Mouse (Mus musculus): ENCODE results near the gene Znhit1.

Gene Znhit1

DNA sequence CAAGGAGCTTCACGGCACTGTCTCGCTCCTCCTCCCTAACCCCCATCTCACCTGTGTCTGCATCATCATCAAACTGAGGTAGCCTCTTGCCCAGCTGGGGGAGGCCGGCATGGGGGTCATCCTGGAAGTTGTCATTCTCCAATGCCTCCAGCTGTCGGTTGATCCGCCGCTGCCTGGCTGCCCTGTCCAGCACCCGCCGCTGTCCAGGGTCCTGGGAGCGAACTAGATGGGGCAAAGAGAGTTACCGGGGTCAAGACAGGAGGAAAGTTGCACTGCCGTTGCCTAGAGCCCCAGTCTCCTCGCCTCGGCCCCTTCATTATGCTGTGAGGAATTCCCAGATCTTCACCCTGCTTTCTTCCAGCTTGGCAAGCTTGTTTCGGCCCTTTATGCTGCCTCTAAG is 3.0 kb downstream of the Znhit1 start:
- no peak for DNase-seq

DNA sequence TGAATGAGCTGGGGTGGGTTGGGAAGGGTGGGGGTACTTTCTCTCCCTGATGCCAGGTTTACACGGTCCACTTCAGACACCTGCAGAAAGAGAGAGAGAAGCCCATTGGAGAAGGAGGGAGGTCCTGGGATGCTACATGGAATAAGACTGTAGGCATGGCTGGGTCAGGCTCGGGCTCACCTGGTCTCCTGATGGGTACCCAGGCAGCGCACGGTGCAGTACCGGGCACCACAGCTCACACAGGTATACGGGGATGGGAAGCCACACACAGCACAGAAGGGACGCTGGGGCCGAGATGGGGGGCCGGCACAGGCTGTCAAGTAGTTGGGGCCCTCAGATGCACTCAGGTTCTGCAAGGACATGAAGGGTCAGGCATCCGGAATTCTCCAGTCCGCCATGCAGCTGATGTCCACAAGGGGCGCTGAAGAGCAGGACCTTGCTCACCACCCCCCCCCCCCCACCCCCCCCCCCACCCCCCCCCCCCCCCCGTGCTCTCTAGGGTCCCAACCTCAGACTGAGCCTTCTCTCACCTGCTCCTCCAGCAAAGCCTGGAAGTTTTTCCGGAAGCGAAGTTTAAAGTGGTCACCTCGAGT is 5.4 kb downstream of the Znhit1 start:
- no peak for DNase-seq

DNA sequence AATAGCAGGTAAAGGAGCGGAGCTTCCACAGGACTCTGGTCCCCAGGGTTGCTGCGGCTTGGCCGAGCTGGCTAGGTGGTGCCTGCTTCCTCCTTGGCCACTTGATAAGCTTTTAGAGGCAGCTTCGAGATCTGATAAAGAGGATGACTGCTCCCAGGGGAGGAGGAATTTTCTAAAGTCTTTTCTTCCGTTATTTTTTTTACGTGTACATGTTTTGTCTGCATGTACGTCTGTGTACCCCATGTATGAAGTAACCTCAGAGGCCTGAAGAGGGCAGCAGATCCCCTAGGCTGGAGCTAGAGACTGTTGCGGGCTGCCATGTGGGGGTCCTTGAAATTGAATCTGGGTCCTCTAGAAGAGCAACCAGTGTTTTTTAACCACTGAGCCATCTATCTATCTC is 6.8 kb downstream of the Znhit1 start:
- DNase-seq, result no peak

DNA sequence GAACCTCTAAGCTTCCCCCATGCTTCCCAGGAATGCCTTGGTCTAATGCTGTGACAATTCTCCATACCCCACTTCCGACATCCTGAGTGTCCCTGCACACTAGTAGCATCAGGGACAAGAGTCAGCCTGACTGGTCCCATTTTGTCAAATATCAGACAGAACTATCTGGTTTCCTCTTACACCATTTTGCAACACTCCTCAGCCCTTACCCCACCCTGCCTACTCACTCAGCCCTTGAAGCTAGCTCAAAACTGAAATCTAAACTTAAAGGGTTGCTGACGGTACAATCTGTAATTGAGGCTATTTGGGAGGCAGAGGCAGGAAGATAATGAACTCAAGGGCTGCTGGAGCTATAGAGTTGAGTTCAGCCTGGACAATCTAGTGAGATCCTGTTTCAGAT is 8.1 kb downstream of the Znhit1 start:
- no peak for DNase-seq

DNA sequence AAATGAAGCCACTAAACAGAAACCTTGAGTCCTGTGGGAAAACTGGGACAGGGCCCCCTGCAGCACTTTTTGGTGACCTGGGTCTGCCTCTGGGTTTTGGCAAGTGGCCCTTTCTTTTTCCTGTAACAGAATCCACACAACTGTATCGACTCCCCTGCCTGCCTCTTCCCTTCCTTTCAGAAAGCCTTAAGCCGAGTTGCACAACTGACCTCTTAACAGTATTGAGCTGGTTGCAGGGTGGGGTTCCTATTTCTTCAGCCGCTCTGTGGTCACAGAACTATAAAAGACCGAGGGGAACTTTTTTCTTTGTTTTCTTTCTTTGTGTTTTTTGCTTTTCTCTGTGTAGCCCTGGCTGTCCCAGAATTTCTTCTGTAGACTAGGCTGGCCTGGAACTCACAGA is 10.1 kb downstream of the Znhit1 start:
- no peak for DNase-seq

DNA sequence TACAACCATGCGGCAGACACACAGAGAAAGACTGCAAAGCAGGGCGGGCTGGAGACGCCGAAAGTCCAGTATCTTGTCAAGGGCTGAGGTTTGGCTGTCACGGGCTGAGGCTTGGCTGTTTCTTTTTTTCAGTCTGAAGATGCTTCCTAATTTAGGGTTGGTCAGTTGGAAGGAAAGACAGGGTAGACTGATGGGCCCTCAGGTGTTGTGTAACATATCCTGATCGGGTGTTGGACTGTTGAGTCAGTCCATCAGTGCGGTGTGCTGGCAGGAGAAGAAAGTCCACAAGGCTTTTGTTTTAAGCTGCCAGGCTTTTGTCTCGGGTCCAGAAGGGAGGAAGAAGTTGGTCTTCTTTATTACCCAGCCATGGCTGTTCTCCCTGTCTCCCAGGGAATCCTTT is 14.2 kb downstream of the Znhit1 start:
- no peak for DNase-seq

DNA sequence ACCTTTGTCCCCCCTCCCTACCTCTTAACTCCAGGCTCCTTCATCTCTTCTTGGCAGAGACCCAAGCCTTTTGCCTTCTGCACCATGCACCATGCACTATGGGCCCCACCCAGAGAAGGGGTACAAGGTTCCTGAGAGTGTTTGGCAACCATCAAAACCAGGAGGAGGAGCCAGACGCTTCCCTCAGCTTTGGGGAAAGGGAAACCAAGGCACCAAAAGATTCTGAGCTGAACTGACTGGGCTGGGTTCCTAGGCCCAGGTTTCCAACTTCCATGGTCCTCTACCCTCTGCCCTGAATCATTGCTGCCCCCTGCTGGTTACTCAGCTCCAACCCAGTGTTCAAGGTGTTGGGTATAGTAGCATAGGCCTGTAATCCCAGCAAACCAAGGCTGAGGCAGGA is 17.1 kb downstream of the Znhit1 start:
- no peak for DNase-seq

DNA sequence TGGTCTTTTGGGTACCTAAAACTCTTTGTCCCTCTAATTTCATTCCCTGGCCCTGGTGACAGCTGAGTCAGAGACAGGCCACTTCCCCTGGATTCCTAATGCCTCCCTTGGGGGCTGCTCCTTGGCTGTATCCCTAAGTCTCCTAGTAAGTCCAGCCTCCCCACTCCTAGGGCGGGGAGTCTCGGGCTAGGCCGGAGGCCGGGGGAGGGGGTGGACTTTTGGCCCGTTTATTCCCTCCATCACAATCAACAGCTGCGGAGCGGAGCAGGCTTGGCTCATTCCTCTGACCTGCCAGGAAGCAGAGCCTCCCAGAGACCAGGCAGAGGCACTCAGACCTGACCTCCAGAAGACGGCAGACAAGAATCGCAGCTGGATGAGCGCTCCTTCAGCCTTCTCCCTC is 20.2 kb downstream of the Znhit1 start:
- DNase-seq, result no peak

DNA sequence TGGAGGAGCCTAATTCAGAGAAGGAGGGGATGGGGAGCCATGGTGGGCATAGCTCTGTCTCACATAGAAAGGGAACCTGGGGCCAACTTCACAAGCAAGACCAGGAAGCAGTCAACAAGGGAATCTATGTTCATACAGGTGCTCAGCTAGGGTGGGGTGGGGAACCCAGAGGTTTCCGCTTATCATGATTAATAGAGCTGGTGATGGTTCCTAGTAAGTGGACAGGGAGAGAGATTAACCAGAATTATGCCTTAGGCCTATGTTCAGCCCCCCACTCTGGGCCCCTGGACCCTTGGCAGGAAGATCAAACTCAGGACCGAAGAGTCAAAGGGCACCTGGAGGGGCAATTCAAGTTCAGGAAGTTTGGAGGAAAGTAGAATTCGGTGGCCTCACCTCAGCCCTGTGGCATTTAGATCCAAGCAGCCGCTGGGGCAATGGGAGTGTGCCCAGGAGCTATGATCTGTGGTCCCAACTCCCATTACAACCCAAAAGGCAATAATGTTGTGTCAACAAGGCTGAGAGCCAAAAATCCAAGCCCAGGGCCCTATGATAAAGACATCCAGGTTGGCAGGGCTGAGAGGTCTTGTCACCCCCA is 20.9 kb downstream of the Znhit1 start:
- DNase-seq, result no peak

DNA sequence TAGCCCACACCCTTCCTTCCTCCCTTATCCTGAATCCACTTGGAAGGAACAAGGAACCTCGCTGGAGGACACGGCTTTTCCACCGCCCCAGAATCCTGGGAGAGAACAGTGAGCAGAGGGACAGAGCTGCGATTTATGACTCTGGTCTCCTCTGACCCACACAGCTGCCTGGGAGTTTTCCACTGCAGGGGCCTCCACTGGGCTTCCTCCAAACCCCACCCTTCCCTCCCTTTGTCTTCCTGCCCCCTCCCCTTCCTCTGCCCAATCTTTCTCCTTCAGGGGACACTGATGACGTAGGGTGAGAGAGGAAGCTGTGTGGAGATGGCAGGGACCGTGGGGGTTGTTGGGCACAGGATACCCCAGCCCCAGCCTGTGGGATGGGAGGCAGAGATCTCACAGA is 21.5 kb downstream of the Znhit1 start, which contains the start of gene Cldn15:
Cldn15 (plus strand) TSS at position 286 of the 400 bp plus-strand sequence.
- no peak for DNase-seq

DNA sequence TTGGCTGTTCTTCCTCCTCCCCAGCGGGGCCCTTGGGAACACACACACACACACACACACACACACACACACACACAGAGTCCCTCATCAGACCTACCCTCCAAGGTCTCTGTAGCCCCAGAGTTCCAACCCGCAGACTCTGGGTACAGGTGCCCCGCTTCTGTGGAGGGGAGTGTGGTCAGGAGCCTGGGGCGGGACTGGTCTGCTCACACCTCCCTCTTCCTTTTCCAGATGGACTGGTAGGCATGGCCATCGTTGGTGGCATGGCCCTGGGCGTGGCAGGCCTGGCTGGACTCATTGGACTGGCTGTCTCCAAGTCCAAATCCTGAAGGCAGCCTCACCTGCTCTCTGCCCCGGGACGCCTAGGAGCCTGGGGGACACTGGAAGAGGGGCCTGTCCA is 22.1 kb downstream of the Znhit1 start:
- no peak for DNase-seq

DNA sequence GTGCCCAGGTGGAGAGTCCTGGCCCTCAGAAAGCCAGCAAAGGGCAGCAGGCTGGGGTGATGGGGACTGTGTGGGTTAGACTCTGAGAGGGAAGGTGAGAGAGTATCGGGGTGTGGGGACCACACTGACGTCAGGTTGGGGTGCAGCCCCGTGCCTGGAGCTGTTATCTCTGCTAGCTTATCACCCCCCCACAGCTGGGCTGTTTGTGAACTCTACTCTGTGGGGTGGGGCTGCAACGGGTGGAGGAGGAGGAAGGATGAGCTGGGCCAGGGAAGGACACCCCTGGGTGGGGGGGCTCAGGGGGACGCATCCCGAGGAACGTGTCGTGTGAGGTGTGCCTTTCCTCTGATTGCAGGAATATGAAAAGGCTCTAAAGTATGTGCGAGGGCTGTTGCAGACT is 22.6 kb downstream of the Znhit1 start:
- no peak for DNase-seq

DNA sequence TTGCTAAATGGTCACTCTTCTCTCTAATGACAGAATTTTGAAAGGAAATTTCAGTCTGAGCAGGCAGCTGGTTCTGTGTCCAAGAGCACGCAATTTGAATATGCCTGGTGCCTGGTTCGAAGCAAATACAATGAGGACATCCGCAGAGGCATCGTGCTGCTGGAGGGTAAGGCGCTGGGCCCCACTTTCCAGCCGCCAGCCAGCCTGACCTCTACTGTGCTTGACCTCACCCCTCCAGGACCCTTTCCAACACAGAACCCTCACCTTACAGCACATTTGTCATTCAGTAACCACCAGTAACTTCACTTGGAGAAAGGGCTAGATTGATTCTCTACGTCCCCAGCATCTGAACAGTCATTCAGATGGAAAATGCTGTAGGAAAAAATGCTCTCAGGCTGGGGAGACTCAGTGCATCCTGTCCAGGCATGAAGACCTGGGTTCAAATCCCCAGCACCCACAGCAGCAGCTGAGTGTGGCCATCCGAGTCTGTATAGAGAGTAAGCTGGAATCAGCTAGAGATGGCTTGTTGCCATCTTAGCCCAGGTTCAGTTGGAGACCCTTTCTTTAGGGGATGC is 24.8 kb downstream of the Znhit1 start:
- DNase-seq, result no peak

DNA sequence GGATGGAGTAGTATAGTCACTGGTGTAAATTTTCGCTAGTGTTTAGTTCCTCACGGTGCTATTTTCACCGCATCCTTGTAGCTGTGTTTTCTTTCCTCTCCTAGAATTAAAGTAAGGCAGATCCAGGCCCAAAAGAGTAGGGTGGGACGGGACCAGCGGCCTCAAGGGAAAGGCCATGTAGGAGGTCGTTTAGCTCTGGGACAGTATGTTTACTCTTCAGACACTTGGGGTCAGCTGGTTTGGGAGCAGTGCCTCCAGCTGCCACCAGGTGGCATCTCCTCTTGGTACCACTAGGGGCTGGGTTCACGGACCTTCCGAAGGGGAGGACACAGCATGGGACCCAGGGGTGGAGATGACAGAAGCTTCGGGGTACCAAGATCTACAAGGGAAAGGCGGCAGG is 25.3 kb downstream of the Znhit1 start:
- DNase-seq, result peak; percentile 80

DNA sequence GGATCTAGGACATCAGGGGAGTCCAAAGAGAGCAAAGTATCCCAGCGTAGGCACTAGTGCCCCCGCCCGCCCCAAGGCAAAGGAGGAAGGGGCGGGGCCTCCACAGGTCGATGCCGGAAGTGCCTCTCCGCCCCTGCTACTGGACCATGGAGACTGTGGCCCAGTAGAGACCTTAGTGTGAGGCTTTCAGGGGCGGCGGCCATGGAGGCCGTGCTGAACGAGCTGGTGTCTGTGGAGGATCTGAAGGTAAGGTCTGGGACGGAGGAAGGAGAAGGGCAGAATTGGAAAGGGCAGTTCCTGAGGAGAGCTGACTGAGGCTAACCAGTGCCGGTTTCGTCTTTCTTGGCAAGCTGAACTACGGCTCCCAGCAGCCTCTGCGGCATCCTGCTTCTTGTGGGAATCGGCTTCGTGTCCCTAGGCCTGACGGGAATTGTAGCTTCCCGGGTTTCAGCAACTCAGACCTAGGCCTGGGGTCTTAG is 25.8 kb downstream of the Znhit1 start:
- DNase-seq, result peak; percentile 93

DNA sequence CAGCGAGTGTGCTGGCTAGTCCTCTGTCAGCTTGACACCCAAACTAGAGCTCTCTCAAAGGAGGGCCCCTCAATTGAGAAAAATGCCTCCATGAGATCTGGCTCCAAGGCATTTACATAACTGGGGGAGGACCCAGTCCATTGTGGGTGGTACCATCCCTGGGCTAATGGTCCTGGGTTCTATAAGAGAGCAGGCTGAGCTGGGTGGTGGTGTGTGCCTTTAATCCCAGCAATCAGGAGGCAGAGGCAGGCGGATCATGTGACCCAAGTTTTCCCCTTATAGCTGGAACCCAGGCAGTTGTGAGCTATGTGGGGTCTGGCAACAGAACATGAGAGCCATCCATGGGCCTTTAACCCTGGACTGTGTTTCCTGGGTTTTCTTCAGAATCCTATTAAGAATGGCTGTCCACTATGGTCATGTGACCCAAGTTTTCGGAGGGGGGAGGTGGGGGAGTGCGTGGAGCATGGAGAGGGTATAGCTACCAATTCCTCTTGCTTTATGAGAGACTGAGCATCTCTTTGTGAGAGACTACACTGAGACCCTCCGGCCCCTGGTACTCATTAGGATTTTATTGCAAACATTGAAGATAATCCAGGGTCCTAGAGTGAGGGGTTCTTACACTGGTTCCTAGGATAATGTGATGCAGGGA is 26.4 kb downstream of the Znhit1 start:
- DNase-seq, result no peak

DNA sequence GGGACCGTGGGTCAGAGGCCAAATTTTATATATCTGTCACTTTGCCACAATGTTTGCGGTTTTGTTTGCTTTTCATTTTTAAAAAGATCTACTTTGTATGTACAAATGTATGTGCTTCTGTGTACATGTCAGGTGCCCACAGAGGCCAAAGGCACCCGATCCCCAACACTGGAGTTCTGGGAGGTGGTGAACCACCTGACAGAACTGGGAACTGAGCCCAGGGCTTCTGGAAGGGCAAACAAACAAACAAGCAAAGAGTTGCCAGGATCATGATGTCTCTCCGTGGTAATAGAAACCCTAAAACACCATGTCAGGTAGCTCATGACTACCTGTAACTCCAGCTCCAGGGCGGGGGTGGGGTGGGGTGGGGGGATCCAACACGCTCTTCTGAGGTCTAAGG is 27.8 kb downstream of the Znhit1 start:
- no peak for DNase-seq

DNA sequence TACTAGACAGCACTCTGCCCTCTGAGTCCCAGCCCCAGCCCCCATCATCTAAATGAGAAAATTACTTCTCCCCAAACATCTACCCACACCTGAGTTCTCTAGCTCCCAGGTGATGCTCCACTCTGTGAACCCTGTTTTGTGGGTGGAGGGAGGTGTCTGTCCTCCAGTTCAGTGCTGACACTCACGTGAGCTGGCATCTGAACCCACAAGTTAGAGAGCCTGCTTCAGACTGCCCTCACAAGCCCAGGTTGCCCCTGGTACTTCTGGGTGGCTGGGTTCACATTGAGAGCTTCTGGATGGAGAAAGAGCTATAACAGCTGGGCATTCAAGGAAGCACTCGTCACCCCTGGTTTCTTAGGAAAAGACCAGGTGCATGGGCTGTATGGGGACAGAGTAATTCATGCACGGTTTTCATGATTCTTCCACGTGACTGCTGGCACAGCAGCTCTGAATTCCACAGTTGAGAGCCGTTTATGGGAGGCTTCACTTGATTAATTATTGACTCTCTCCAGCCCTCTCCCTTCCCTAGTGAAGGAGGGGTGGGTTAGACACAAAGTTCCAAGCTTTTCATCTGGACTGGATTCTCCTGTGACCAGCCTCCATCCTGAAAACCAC is 28.7 kb downstream of the Znhit1 start:
- DNase-seq, result no peak

DNA sequence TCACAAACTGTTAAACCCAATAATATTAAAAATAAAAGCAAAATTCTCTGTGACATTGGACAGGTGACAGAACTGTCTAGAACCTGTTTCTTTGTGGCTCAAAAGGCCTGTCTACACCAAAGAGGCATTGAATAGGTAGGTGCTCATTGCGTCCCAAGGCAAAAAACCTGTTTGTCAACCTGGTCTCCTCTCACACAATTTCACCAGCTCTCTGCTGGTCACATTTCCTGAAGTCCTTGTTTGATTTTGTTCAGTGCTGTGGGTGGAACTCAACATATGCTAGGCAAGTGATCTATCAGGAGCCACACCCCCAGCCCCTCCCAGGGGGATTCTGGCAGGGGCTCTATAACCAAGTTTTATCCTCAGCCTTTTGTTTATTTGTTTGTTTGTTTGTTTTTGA is 30.6 kb downstream of the Znhit1 start:
- no peak for DNase-seq

DNA sequence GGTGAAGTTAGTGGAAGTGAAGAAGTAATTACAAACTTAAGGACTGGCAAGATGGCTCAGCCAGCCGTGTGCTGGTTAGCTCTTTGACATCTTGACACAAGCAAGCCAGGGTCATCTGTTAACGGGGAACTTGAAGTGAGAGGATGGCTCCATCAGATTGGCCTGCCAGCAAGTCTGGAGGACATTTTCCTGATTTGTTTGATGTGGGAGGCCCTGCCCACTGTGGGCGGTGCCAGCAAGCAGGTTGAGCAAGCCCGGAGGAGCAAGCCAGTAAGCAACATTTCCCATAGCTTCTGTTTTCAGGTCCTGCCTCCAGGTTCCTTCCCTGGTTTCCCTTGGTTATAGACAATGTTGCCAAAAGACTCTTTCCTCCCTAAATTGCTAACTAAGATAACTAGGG is 32.2 kb downstream of the Znhit1 start:
- no peak for DNase-seq

DNA sequence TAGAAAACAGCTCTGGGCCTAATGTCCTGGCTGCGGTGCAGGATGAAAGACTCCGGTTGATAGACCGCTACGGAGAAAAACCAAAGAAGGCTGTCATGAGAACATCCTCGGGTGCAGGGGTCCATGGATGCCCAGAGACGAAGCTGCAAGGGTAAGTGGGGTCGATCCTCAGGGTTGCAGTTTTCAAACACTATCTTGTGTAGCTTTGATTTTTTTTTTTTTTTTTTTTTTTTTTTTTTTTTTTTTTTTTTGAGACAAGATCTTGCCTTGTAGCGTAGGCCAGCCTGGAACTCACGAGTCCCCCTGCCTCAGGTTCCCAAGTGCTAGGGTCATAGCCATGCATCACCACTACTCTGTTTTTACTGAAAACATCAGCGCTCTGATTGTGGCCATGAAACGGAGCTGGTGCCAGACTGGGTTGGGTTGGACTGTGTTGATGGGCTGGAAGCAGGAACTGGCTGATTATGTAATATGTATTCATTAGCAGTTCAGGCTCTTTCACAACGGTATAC is 34.3 kb downstream of the Znhit1 start:
- DNase-seq, result peak; percentile 63

DNA sequence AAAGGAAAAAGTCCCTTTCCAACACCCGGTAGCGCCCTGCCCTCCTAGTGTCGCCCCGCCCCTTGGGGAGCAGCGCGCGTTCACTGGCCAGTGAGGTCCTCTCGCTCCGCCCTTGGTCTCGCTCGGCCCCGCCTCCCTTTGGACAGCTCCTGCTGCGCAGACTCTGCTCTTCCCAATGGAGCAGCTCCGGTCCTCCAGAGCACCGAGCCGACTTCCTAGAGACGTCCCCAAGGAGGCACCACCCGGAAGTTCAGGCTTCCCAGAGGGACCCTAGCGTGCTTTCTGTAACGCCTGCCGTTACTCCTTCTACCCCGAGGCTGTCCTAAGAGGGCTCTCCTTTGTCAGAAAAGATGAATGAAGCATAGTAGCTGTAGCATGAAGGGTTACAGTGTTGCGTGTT is 34.8 kb downstream of the Znhit1 start, which contains the start of gene Fis1:
Fis1 (plus strand) TSS at position 261 of the 400 bp plus-strand sequence.
- DNase-seq, result peak; percentile 97

DNA sequence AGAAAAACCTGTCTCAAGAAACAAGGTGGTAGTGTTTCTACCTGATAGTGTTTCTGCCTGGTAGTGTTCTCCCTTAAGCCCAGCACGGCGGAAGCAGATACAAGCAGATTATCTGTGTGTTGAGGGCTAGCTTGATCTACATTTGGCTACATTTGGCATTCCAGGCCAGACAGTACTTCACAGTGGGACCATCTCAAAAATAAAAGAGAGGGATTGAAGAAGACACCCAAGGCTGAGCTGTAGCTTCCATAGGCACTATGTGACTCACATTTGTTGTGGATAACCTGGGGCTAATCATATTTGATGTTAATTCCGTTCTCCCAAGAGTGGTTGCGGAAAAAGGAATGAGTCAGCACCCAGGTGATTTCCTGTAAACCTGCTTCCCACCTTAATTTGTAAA is 35.7 kb downstream of the Znhit1 start:
- DNase-seq, result no peak
